In the genomic region with DNA sequence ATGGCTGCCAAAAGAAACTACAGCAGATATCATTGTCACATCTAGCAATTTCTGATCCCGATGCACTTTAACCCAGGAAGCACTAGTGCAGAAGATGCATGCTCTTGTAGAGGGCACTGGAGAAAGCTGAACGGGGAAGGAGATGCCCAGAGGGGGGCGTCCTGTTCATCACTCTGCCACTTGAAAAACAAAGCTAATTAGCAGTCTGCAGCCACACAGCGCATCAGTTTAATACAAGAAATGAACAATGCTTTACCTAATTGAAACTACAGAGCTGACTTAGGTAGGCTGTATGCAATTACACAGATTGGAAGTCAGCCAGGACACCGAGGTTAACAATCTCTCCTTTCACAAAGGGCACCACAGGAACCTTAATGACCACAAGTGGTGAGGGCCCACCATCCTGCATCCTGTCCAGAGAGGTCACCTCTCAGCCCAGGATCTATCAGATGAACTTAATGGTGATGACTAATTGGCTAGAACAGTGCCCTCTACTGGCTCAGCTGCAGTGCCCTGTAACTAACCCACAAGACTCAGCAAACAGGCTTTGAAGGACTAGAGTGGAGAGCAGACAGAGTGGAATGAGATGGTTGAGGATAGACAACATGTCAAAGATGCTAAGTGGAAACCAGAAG, we compare ENCODE assay signal across 8 mouse cellular contexts.
A peak's percentile ranks its signal among the peaks of the same experiment; 100 is the strongest.
DNase-seq lines count a peak whose midpoint lies in the region; ATAC-seq and TF ChIP-seq lines count a peak whose summit lies in the region.
"Had no signal": no experiment of that assay in that cellular context is flagged by ENCODE, and none has a peak within 500 bp of the region (broad histone marks: within the 10 kb centered on the region; RNA-seq: fewer than 3 reads in every experiment).

No protein-coding gene starts in this region.

- DNase-seq in kidney, adult 9 months: peak; percentile 22
- DNase-seq in A20 (ENCODE audit: low read depth, low spot score) (peak; percentile 36), CH12.LX (ENCODE audit: extremely low read depth) (peak; percentile 39)
- no peak for DNase-seq in urinary bladder, adult 2 months (ENCODE audit: low spot score)
- no peak for DNase-seq in left cerebral cortex, adult 11 months (ENCODE audit: low spot score)
- DNase-seq: kidney, postnatal 14 days had no signal

- TF ChIP-seq POLR2A in CH12.LX (IDR thresholded peaks at IDR 0.05; ENCODE audit: low read depth, low read length): no peak
- no peak for TF ChIP-seq POLR2A in cortical plate, adult 2 months (IDR thresholded peaks at IDR 0.05; ENCODE audit: extremely low read depth, insufficient read depth, low read length)

- peak; percentile 50 to 75 for TF ChIP-seq CTCF in CH12.LX (conservative IDR thresholded peaks at IDR 0.05 in 1 of 2, IDR thresholded peaks at IDR 0.05 in 1 of 2; ENCODE audit: low read depth in 2 of 2, low read length in 2 of 2)
- TF ChIP-seq CTCF in cortical plate, adult 2 months (IDR thresholded peaks at IDR 0.05; ENCODE audit: extremely low read depth, insufficient read depth, low read length): 0 out of 2 replicates have a peak, but pooled peaks have one; percentile 19

- ATAC-seq in kidney, embryonic 14.5 days (ENCODE audit: low FRiP score, low TSS enrichment): no peak

- TF ChIP-seq EP300 in CH12.LX (IDR thresholded peaks at IDR 0.05; ENCODE audit: low read length): no peak

- no peaks in the 10 kb centered on the region for H3K79me2 ChIP-seq in CH12.LX (replicated peaks; ENCODE audit: control insufficient read depth, extremely low read depth, insufficient read depth, poor library complexity, severe bottlenecking)

- H3K36me3 ChIP-seq in kidney, embryonic 14.5 days (ENCODE audit: control insufficient read depth, insufficient read depth, low read length): no peaks in the 10 kb centered on the region
- H3K36me3 ChIP-seq in CH12.LX (replicated peaks in 1 of 2; ENCODE audit: control insufficient read depth in 1 of 2, insufficient read depth in 1 of 2, low read length in 1 of 2): no peaks in the 10 kb centered on the region

- H3K4me3 ChIP-seq in kidney, embryonic 14.5 days (ENCODE audit: low read length): no peak overlapping the region
- H3K4me3 ChIP-seq in CH12.LX (replicated peaks in 1 of 3; ENCODE audit: low read depth in 2 of 3, low read length in 2 of 3, poor library complexity in 1 of 3): no peak overlapping the region
- H3K4me3 ChIP-seq in cortical plate, adult 2 months (ENCODE audit: insufficient read depth, low read length): no peak overlapping the region

- dilution Hi-C loops in CH12.LX (cut with MboI; ENCODE audit: extremely low pct_ligation_motif_present, extremely low pct_unique_long_range_greater_than_20kb, low sequenced_read_pairs): no loop called here

- TF ChIP-seq RAD21 in CH12.LX (IDR thresholded peaks at IDR 0.05; ENCODE audit: low read depth, low read length): peak; percentile 44

- H3K9me3 ChIP-seq in kidney, embryonic 14.5 days (ENCODE audit: control insufficient read depth, low read length): no peaks in the 10 kb centered on the region
- H3K9me3 ChIP-seq in CH12.LX (replicated peaks; ENCODE audit: low read length): no peaks in the 10 kb centered on the region

- H3K4me2 ChIP-seq in kidney, embryonic 14.5 days (replicated peaks; ENCODE audit: low read depth, low read length): no peak overlapping the region
- H3K4me2 ChIP-seq in CH12.LX (ENCODE audit: insufficient read depth, low read depth, poor library complexity, severe bottlenecking): no peak overlapping the region

- H3K4me1 ChIP-seq in kidney, embryonic 14.5 days (ENCODE audit: control insufficient read depth, insufficient read depth, low read length): peaks cover 2% of the 10 kb centered on the region; the same call in 1 of the 2 replicates
- H3K4me1 ChIP-seq in CH12.LX (ENCODE audit: control insufficient read depth in 1 of 2, insufficient read depth in 2 of 2): peaks cover 12 to 24% of the 10 kb centered on the region in 2 experiments
- peaks cover 1% of the 10 kb centered on the region for H3K4me1 ChIP-seq in cortical plate, adult 2 months (ENCODE audit: control insufficient read depth, insufficient read depth, low read length)

- no peaks in the 10 kb centered on the region for H3K27me3 ChIP-seq in kidney, embryonic 14.5 days (ENCODE audit: control insufficient read depth, insufficient read depth, low read length)
- H3K27me3 ChIP-seq in CH12.LX (replicated peaks): no peaks in the 10 kb centered on the region

- H3K27ac ChIP-seq in kidney, embryonic 14.5 days (ENCODE audit: low read depth, low read length): no peak overlapping the region; the same call in 1 of the 2 replicates
- no peak overlapping the region for H3K27ac ChIP-seq in CH12.LX (ENCODE audit: insufficient read depth, low read depth)
- no peak overlapping the region for H3K27ac ChIP-seq in cortical plate, adult 2 months (ENCODE audit: insufficient read depth, low read length)

- in situ Hi-C loops in CH12.LX (cut with MboI; ENCODE audit: low pct_ligation_motif_present, low pct_unique_long_range_greater_than_20kb, low sequenced_read_pairs): loop anchor here (25.0 kb wide), 1 partner anchor 600 kb away; a partner anchor contains a TSS

- WGBS in kidney, embryonic 14.5 days: 82% methylated on average over 5 of the region's 5 CpGs

- H3K9ac ChIP-seq in kidney, embryonic 14.5 days (ENCODE audit: low read depth, low read length): no peak overlapping the region
- H3K9ac ChIP-seq in CH12.LX (ENCODE audit: insufficient read depth, low read depth): no peak overlapping the region

TF ChIP-seq in CH12.LX, 34 proteins besides CTCF, POLR2A, EP300 and RAD21:
- peak; percentile 66 for TF ChIP-seq SMC3 (IDR thresholded peaks at IDR 0.05; ENCODE audit: low read depth, low read length)
- TF ChIP-seq JUND (conservative IDR thresholded peaks at IDR 0.05; ENCODE audit: low read depth, low read length): 0 out of 2 replicates have a peak, but pooled peaks have one; percentile 22
- 0 out of 2 replicates have a peak, but pooled peaks have one; percentile 4 for TF ChIP-seq TCF12 (IDR thresholded peaks at IDR 0.05; ENCODE audit: low read depth, low read length)
- TF ChIP-seq BHLHE40 (IDR thresholded peaks at IDR 0.05; ENCODE audit: low read depth, low read length): no peak

Comparison
In these comparisons a context has a peak if more than half of its experiments do, and no peak if none do; other contexts are left out.
1. DNase-seq: peak in kidney, adult 9 months (single experiment), A20 (single experiment) and CH12.LX (single experiment); none in urinary bladder, adult 2 months (single experiment) and left cerebral cortex, adult 11 months (single experiment).